Mouse (Mus musculus): ENCODE measurements around the gene Ipo7. TPM values are rescaled to one million over a fixed set of nuclear protein-coding genes. Genes with fewer than 3 reads are reported as not detected.

Gene Ipo7
- polyA plus RNA-seq, 1 experiment, result 16.3 TPM

DNA sequence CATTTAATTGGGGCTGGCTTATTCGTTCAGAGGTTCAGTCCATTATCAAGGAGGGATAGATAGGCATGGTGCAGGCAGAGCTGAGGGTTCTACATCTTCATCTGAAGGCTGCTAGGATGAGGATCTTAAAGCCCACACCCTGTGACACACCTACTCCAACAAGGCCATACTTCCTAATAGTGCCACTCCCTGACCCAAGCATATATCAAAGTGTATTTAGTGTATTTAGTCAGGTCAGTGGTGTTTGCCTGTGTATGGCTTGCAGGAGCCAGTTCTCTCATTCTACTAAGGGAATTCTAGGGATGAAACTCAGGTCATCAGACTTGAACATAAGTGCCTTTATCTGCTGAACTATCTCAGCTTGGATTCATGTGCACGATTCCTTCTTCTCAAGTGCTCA, 51.0 kb downstream of the Ipo7 start:
- Histone ChIP-seq H3K36me3 (ENCODE audit: control insufficient read depth, insufficient read depth, low read length) (peaks cover 20% of the 10 kb centered on the region), H3K4me3 (ENCODE audit: extremely low read depth, insufficient read depth, insufficient read length) (no peak overlapping the region), H3K27ac (ENCODE audit: insufficient read depth, low read length) (no peak overlapping the region), H3K27me3 (ENCODE audit: control insufficient read depth, insufficient read depth, low read length) (no peaks in the 10 kb centered on the region), H3K4me1 (ENCODE audit: control insufficient read depth, insufficient read depth, insufficient read length) (no peaks in the 10 kb centered on the region)
- TF ChIP-seq CTCF (IDR thresholded peaks at IDR 0.05; ENCODE audit: extremely low read depth, insufficient read depth, insufficient read length, insufficient replicate concordance) (no peak), POLR2A (IDR thresholded peaks at IDR 0.05; ENCODE audit: low read depth, low read length) (no peak)
- 89% methylated on average over 2 of the region's 2 CpGs for WGBS
- no peak for DNase-seq (ENCODE audit: low read depth in 1 of 2, low spot score in 2 of 2)

GRCm38 (mm10) chr7:110078168-110078567, 60.1 kb downstream of the Ipo7 start:
- Histone ChIP-seq H3K4me1 (ENCODE audit: control insufficient read depth, insufficient read depth, insufficient read length) (no peaks in the 10 kb centered on the region), H3K36me3 (ENCODE audit: control insufficient read depth, insufficient read depth, low read length) (peaks cover 48% of the 10 kb centered on the region)
- TF ChIP-seq CTCF (IDR thresholded peaks at IDR 0.05; ENCODE audit: extremely low read depth, insufficient read depth, insufficient read length, insufficient replicate concordance), result no peak

GRCm38 (mm10) chr7:110083386-110084165, 65.5 kb downstream of the Ipo7 start:
- Histone ChIP-seq H3K27me3 (ENCODE audit: control insufficient read depth, insufficient read depth, low read length) (no peaks in the 10 kb centered on the region), H3K4me3 (ENCODE audit: extremely low read depth, insufficient read depth, insufficient read length) (no peak overlapping the region), H3K4me1 (ENCODE audit: control insufficient read depth, insufficient read depth, insufficient read length) (no peaks in the 10 kb centered on the region), H3K36me3 (ENCODE audit: control insufficient read depth, insufficient read depth, low read length) (peaks cover 48% of the 10 kb centered on the region), H3K27ac (ENCODE audit: insufficient read depth, low read length) (no peak overlapping the region)
- WGBS, result 75% methylated on average over 13 of the region's 13 CpGs
- peak; percentile 17 to 25 for DNase-seq (ENCODE audit: low read depth in 1 of 2, low spot score in 2 of 2)
- TF ChIP-seq CTCF (IDR thresholded peaks at IDR 0.05; ENCODE audit: extremely low read depth, insufficient read depth, insufficient read length, insufficient replicate concordance) (no peak), POLR2A (IDR thresholded peaks at IDR 0.05; ENCODE audit: low read depth, low read length) (no peak)

More at GRCm38 (mm10) chr7:110078168-110078567, 60.1 kb downstream of the Ipo7 start:
- WGBS, result 50% methylated on average over 5 of the region's 5 CpGs
- Histone ChIP-seq H3K27ac (ENCODE audit: insufficient read depth, low read length) (no peak overlapping the region), H3K4me3 (ENCODE audit: extremely low read depth, insufficient read depth, insufficient read length) (no peak overlapping the region), H3K27me3 (ENCODE audit: control insufficient read depth, insufficient read depth, low read length) (no peaks in the 10 kb centered on the region)
- peak in 1 of 2 experiments; percentile 18 for DNase-seq (ENCODE audit: low read depth in 1 of 2, low spot score in 2 of 2)

DNA sequence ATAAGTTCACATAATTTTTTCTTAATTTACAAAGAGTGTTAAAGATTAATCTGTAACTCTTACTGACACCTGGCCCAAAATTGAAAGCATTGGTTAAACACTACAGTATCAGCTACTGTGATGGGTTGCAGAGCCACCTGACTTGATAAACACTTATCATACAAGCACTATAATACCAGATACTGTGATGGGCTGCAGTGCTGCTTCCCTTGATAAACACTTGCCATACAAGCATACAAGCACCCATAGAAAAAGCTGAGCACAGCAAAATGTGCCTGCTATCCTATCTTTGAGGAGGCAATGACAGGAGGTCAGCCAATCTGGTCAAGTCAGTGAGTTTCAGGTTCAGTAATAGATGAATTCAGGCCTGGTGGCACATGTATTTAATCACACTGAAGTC, 67.1 kb downstream of the Ipo7 start:
- Histone ChIP-seq H3K27me3 (ENCODE audit: control insufficient read depth, insufficient read depth, low read length) (no peaks in the 10 kb centered on the region), H3K36me3 (ENCODE audit: control insufficient read depth, insufficient read depth, low read length) (peaks cover 53% of the 10 kb centered on the region), H3K4me3 (ENCODE audit: extremely low read depth, insufficient read depth, insufficient read length) (no peak overlapping the region), H3K27ac (ENCODE audit: insufficient read depth, low read length) (no peak overlapping the region), H3K4me1 (ENCODE audit: control insufficient read depth, insufficient read depth, insufficient read length) (no peaks in the 10 kb centered on the region)
- no peak for DNase-seq (ENCODE audit: low read depth in 1 of 2, low spot score in 2 of 2)
- TF ChIP-seq CTCF (IDR thresholded peaks at IDR 0.05; ENCODE audit: extremely low read depth, insufficient read depth, insufficient read length, insufficient replicate concordance) (no peak), POLR2A (IDR thresholded peaks at IDR 0.05; ENCODE audit: low read depth, low read length) (no peak)

- H3K4me1 ChIP-seq (ENCODE audit: control insufficient read depth, insufficient read depth, insufficient read length), result no peaks in the 10 kb centered on the region
- H3K27ac ChIP-seq (ENCODE audit: insufficient read depth, low read length), result no peak overlapping the region
- 83% methylated on average over 4 of the region's 4 CpGs for WGBS
- TF ChIP-seq CTCF (IDR thresholded peaks at IDR 0.05; ENCODE audit: extremely low read depth, insufficient read depth, insufficient read length, insufficient replicate concordance) (no peak), POLR2A (IDR thresholded peaks at IDR 0.05; ENCODE audit: low read depth, low read length) (no peak)
- H3K27me3 ChIP-seq (ENCODE audit: control insufficient read depth, insufficient read depth, low read length), result no peaks in the 10 kb centered on the region
- no peak overlapping the region for H3K4me3 ChIP-seq (ENCODE audit: extremely low read depth, insufficient read depth, insufficient read length)
- DNase-seq (ENCODE audit: low read depth in 1 of 2, low spot score in 2 of 2), result no peak
- H3K36me3 ChIP-seq (ENCODE audit: control insufficient read depth, insufficient read depth, low read length), result peaks cover 50% of the 10 kb centered on the region
Measured at GRCm38 (mm10) chr7:110087914-110088313, 69.8 kb downstream of the Ipo7 start.

GRCm38 (mm10) chr7:110091670-110092069, 73.6 kb downstream of the Ipo7 start:
- Histone ChIP-seq H3K4me1 (ENCODE audit: control insufficient read depth, insufficient read depth, insufficient read length) (no peaks in the 10 kb centered on the region), H3K4me3 (ENCODE audit: extremely low read depth, insufficient read depth, insufficient read length) (no peak overlapping the region), H3K27ac (ENCODE audit: insufficient read depth, low read length) (no peak overlapping the region), H3K27me3 (ENCODE audit: control insufficient read depth, insufficient read depth, low read length) (no peaks in the 10 kb centered on the region), H3K36me3 (ENCODE audit: control insufficient read depth, insufficient read depth, low read length) (peaks cover 53% of the 10 kb centered on the region)
- no peak for DNase-seq (ENCODE audit: low read depth in 1 of 2, low spot score in 2 of 2)
- no peak for TF ChIP-seq POLR2A (IDR thresholded peaks at IDR 0.05; ENCODE audit: low read depth, low read length)
- WGBS, result 88% methylated on average over 7 of the region's 7 CpGs

GRCm38 (mm10) chr7:110096332-110096731, 78.3 kb downstream of the Ipo7 start:
- no peaks in the 10 kb centered on the region for H3K27me3 ChIP-seq (ENCODE audit: control insufficient read depth, insufficient read depth, low read length)
- WGBS, result 85% methylated on average over 4 of the region's 4 CpGs
- no peak overlapping the region for H3K27ac ChIP-seq (ENCODE audit: insufficient read depth, low read length)
- no peak for DNase-seq (ENCODE audit: low read depth in 1 of 2, low spot score in 2 of 2)
- H3K4me1 ChIP-seq (ENCODE audit: control insufficient read depth, insufficient read depth, insufficient read length), result no peaks in the 10 kb centered on the region
- TF ChIP-seq POLR2A (IDR thresholded peaks at IDR 0.05; ENCODE audit: low read depth, low read length), result no peak
- no peak for TF ChIP-seq CTCF (IDR thresholded peaks at IDR 0.05; ENCODE audit: extremely low read depth, insufficient read depth, insufficient read length, insufficient replicate concordance)
- peaks cover 32% of the 10 kb centered on the region for H3K36me3 ChIP-seq (ENCODE audit: control insufficient read depth, insufficient read depth, low read length)
- no peak overlapping the region for H3K4me3 ChIP-seq (ENCODE audit: extremely low read depth, insufficient read depth, insufficient read length)
